Mouse (Mus musculus): Measurements from ENCODE around the gene Arntl. TPM values are rescaled to one million over a fixed set of nuclear protein-coding genes. Genes with fewer than 3 reads are reported as not detected.

Arntl gene
- total and polyA plus RNA-seq, 3 experiments = 2.6 to 4.6 (median 3.3) TPM

DNA sequence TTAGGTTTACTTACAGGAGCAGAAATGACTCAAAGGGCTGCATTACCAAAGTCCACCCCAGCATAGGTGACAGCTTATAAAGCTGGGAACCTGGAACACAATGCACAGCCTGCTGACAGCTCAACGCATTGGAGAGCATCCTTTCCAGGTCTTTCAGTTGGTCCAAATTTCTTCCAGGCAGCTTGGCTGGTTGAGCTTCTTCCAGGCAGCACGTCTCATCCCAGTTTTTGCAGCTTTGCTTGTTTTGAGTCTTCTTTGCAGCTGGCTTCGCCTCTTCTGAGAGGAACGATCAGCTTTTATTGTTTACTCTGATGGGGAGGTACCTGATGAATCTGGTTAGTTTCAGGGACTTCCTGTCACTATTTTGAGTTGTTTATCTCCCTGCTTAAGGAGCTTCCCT, 39.2 kb downstream of the Arntl start:
- H3K79me2 ChIP-seq (replicated peaks; ENCODE audit: control insufficient read depth, extremely low read depth, insufficient read depth, poor library complexity, severe bottlenecking) = no peaks in the 10 kb centered on the region
- no peaks in the 10 kb centered on the region for H3K27me3 ChIP-seq (replicated peaks)
- H3K9ac ChIP-seq (ENCODE audit: insufficient read depth, low read depth) = no peak overlapping the region
- TF ChIP-seq MAFK (IDR thresholded peaks at IDR 0.05; ENCODE audit: insufficient replicate concordance, low read length) (no peak), UBTF (IDR thresholded peaks at IDR 0.05; ENCODE audit: low read depth, low read length) (no peak), ZNF384 (IDR thresholded peaks at IDR 0.05; ENCODE audit: low read depth, low read length) (no peak), IRF4 (IDR thresholded peaks at IDR 0.05; ENCODE audit: low read depth, low read length) (no peak), ZMIZ1 (IDR thresholded peaks at IDR 0.05; ENCODE audit: low read depth, low read length) (no peak), MAZ (IDR thresholded peaks at IDR 0.05; ENCODE audit: low read depth, low read length) (no peak), RAD21 (IDR thresholded peaks at IDR 0.05; ENCODE audit: low read depth, low read length) (no peak), USF2 (conservative IDR thresholded peaks at IDR 0.05; ENCODE audit: low read depth, low read length) (no peak), POLR2A (IDR thresholded peaks at IDR 0.05; ENCODE audit: low read depth, low read length) (no peak), TBP (conservative IDR thresholded peaks at IDR 0.05; ENCODE audit: low read depth, low read length) (no peak), RCOR1 (conservative IDR thresholded peaks at IDR 0.05; ENCODE audit: low read depth, low read length) (no peak), ZC3H11A (IDR thresholded peaks at IDR 0.05; ENCODE audit: low read depth, low read length) (no peak), USF1 (IDR thresholded peaks at IDR 0.05; ENCODE audit: low read depth, low read length) (no peak), POLR2AphosphoS2 (IDR thresholded peaks at IDR 0.05; ENCODE audit: low read depth, low read length) (no peak), ETS1 (conservative IDR thresholded peaks at IDR 0.05; ENCODE audit: low read depth, low read length) (no peak), KAT2A (IDR thresholded peaks at IDR 0.05; ENCODE audit: insufficient replicate concordance, low read length) (no peak), JUND (conservative IDR thresholded peaks at IDR 0.05; ENCODE audit: low read depth, low read length) (no peak), MYC (IDR thresholded peaks at IDR 0.05; ENCODE audit: low read depth, low read length) (no peak), SIN3A (IDR thresholded peaks at IDR 0.05; ENCODE audit: low read length) (no peak), TCF12 (IDR thresholded peaks at IDR 0.05; ENCODE audit: low read depth, low read length) (no peak)
- DNase-seq (ENCODE audit: extremely low read depth) = no peak
- in situ Hi-C loops (cut with MboI; ENCODE audit: low pct_ligation_motif_present, low pct_unique_long_range_greater_than_20kb, low sequenced_read_pairs) (no loop called here), dilution Hi-C loops (cut with MboI; ENCODE audit: extremely low pct_ligation_motif_present, extremely low pct_unique_long_range_greater_than_20kb, low sequenced_read_pairs) (no loop called here)
- no peaks in the 10 kb centered on the region for H3K36me3 ChIP-seq (replicated peaks in 1 of 2; ENCODE audit: control insufficient read depth in 1 of 2, insufficient read depth in 1 of 2, low read length in 1 of 2)
- H3K4me3 ChIP-seq (replicated peaks in 1 of 3; ENCODE audit: low read depth in 2 of 3, low read length in 2 of 3, poor library complexity in 1 of 3) = no peak overlapping the region
- no peak overlapping the region for H3K4me2 ChIP-seq (ENCODE audit: insufficient read depth, low read depth, poor library complexity, severe bottlenecking)
- H3K9me3 ChIP-seq (replicated peaks; ENCODE audit: low read length) = no peaks in the 10 kb centered on the region
- H3K4me1 ChIP-seq (ENCODE audit: control insufficient read depth in 1 of 2, insufficient read depth in 2 of 2) = peaks cover 0 to 25% of the 10 kb centered on the region in 2 experiments; a peak in 2 of 4 replicates
- no peak overlapping the region for H3K27ac ChIP-seq (ENCODE audit: insufficient read depth, low read depth)

- in situ Hi-C loops (cut with MboI; ENCODE audit: low pct_ligation_motif_present, low pct_unique_long_range_greater_than_20kb, low sequenced_read_pairs) (no loop called here), dilution Hi-C loops (cut with MboI; ENCODE audit: extremely low pct_ligation_motif_present, extremely low pct_unique_long_range_greater_than_20kb, low sequenced_read_pairs) (no loop called here)
- H3K4me3 ChIP-seq (replicated peaks in 1 of 3; ENCODE audit: low read depth in 2 of 3, low read length in 2 of 3, poor library complexity in 1 of 3) = no peak overlapping the region
- TF ChIP-seq ZKSCAN1 (IDR thresholded peaks at IDR 0.05; ENCODE audit: borderline replicate concordance, low read depth, low read length) (no peak), E2F4 (IDR thresholded peaks at IDR 0.05; ENCODE audit: insufficient replicate concordance, low read depth, low read length) (no peak), ZMIZ1 (IDR thresholded peaks at IDR 0.05; ENCODE audit: low read depth, low read length) (no peak), CHD1 (IDR thresholded peaks at IDR 0.05; ENCODE audit: low read depth, low read length) (no peak), UBTF (IDR thresholded peaks at IDR 0.05; ENCODE audit: low read depth, low read length) (no peak), TCF12 (IDR thresholded peaks at IDR 0.05; ENCODE audit: low read depth, low read length) (no peak), GABPA (IDR thresholded peaks at IDR 0.05; ENCODE audit: insufficient replicate concordance, low read depth, low read length) (no peak), CHD2 (IDR thresholded peaks at IDR 0.05; ENCODE audit: low read length) (no peak), PAX5 (IDR thresholded peaks at IDR 0.05; ENCODE audit: low read length) (no peak), ZNF384 (IDR thresholded peaks at IDR 0.05; ENCODE audit: low read depth, low read length) (no peak), MEF2A (IDR thresholded peaks at IDR 0.05; ENCODE audit: borderline replicate concordance, low read depth, low read length) (no peak), CTCF (conservative IDR thresholded peaks at IDR 0.05 in 1 of 2, IDR thresholded peaks at IDR 0.05 in 1 of 2; ENCODE audit: low read depth in 2 of 2, low read length in 2 of 2) (no peak), KAT2A (IDR thresholded peaks at IDR 0.05; ENCODE audit: insufficient replicate concordance, low read length) (no peak), USF2 (conservative IDR thresholded peaks at IDR 0.05; ENCODE audit: low read depth, low read length) (no peak), MXI1 (IDR thresholded peaks at IDR 0.05; ENCODE audit: low read depth, low read length) (no peak), IRF4 (IDR thresholded peaks at IDR 0.05; ENCODE audit: low read depth, low read length) (no peak)
- DNase-seq (ENCODE audit: extremely low read depth) = no peak
- H3K79me2 ChIP-seq (replicated peaks; ENCODE audit: control insufficient read depth, extremely low read depth, insufficient read depth, poor library complexity, severe bottlenecking) = no peaks in the 10 kb centered on the region
- H3K4me2 ChIP-seq (ENCODE audit: insufficient read depth, low read depth, poor library complexity, severe bottlenecking) = no peak overlapping the region
- no peaks in the 10 kb centered on the region for H3K27me3 ChIP-seq (replicated peaks)
- H3K27ac ChIP-seq (ENCODE audit: insufficient read depth, low read depth) = no peak overlapping the region
- no peak overlapping the region for H3K9ac ChIP-seq (ENCODE audit: insufficient read depth, low read depth)
- H3K36me3 ChIP-seq (replicated peaks in 1 of 2; ENCODE audit: control insufficient read depth in 1 of 2, insufficient read depth in 1 of 2, low read length in 1 of 2) = no peaks in the 10 kb centered on the region
- peaks cover 0 to 19% of the 10 kb centered on the region in 2 experiments; a peak in 2 of 4 replicates for H3K4me1 ChIP-seq (ENCODE audit: control insufficient read depth in 1 of 2, insufficient read depth in 2 of 2)
- no peaks in the 10 kb centered on the region for H3K9me3 ChIP-seq (replicated peaks; ENCODE audit: low read length)
Observed at GRCm38 (mm10) chr7:113247167-113247566, 39.9 kb downstream of the Arntl start.
